Mouse (Mus musculus): ENCODE measurements around the gene Olfr346. TPM values are rescaled to one million over a fixed set of nuclear protein-coding genes. Genes with fewer than 3 reads are reported as not detected.

Olfr346 gene
- total RNA-seq (2021) = not detected

GRCm38 (mm10) chr2:36685488-36685887 is at the start of gene Olfr346:
Gene Olfr346, plus strand, starts transcription at chr2:36685788.
- no peak for DNase-seq

DNA sequence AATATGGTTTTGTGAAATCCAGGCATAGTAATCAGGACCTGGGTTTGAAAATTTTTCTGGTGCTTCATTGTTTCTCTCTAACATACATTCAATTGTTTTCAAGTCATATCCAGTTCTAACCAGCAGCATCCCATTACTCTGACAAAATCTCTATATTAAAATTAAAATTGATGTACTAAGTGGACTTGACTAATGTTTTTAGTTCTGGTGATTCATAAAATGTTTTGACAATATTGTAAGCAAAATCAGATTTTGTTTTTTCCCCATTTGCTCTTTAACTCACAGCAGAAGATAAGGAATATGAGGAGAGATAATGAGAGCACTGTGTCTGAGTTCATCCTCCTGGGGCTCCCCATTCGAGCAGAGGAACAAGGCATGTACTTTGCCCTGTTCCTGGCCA is 45.8 kb upstream of the Olfr346 start, which contains the start of gene Olfr345:
TSS of gene Olfr345 (plus strand) at position 301 of the 400 bp plus-strand sequence.
- DNase-seq = no peak

GRCm38 (mm10) chr2:36731602-36732001 is 46.0 kb downstream of the Olfr346 start, which contains the start of gene Olfr347:
Gene Olfr347, plus strand, starts transcription at chr2:36731902.
- DNase-seq = no peak

DNA sequence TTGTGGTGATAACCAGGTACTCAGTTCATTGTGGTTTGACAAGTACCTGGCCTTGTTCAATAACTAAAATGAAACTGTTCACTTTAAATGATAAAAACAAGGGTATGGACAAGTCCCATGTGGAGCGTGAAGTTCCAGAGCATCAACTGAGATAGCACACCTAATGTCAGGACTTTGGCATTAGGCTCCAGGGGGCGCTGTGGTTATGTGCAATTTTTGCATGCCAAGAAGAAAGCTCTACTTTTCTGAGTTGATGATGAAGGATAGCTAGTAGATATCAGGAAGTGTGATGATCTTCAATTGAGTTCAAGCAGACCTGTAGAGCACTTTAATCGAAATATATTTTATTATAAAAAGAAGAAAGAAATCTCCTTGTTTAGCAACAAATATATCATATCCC is 50.6 kb downstream of the Olfr346 start:
- no peak for DNase-seq

Other genes starting within 250 kb of the Olfr346 start
- not detected for gene Olfr340, start 233.2 kb upstream of the Olfr346 start, total RNA-seq (2021)
- not detected for gene Olfr341, start 203.3 kb upstream of the Olfr346 start, total RNA-seq (2021)
- gene Olfr342, start 160.8 kb upstream of the Olfr346 start, total RNA-seq (2021) = not detected
- gene Olfr344, start 119.1 kb upstream of the Olfr346 start, total RNA-seq (2021) = not detected
- not detected for gene Olfr345, start 45.7 kb upstream of the Olfr346 start, total RNA-seq (2021)
- gene Olfr347, start 46.1 kb downstream of the Olfr346 start, total RNA-seq (2021) = not detected
- gene Olfr348, start 98.5 kb downstream of the Olfr346 start, total RNA-seq (2021) = not detected
- not detected for gene Olfr50, start 104.8 kb downstream of the Olfr346 start, total RNA-seq (2021)
- not detected for gene Olfr3, start 131.2 kb downstream of the Olfr346 start, total RNA-seq (2021)
- gene Olfr350, start 160.5 kb downstream of the Olfr346 start, total RNA-seq (2021) = not detected
- not detected for gene Olfr351, start 176.9 kb downstream of the Olfr346 start, total RNA-seq (2021)
- not detected for gene Olfr352, start 182.7 kb downstream of the Olfr346 start, total RNA-seq (2021)
- gene Olfr353, start 207.1 kb downstream of the Olfr346 start, total RNA-seq (2021) = not detected
- not detected for gene Olfr354, start 219.9 kb downstream of the Olfr346 start, total RNA-seq (2021)
- gene Olfr355, start 243.1 kb downstream of the Olfr346 start, total RNA-seq (2021) = not detected